Mouse (Mus musculus): ENCODE measurements at regions not wholly inside any gene's neighbourhood (a gene's known extent, or its start where the extent isn't known, plus 50 kb on each side); places are given as distances from the start of the nearest gene placed in this dataset.
A peak's percentile ranks its signal among the peaks of the same experiment; 100 is the strongest.

DNA sequence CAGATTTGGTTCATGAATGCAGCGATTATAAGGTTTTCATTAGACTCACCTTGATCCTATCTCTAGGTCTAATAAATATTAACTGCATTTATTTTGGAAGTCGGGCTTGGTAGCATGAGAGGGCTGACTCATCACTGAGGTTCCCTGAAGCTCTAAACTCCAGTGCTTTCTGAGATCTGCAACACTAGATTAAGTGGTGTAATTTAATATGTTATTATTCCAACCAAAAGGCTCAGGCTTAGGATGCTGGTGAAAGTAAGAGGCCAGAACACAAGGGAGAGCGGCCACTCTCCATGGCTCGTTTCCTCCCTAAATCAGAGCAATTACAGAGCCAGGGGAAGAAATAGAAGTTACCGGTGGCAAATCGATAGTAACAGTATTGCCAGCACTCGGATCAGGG is 159.4 kb upstream of the Map3k1 start:
- no peaks in the 10 kb centered on the region for H3K27me3 ChIP-seq (ENCODE audit: control insufficient read depth, insufficient read depth, insufficient read length)
- no peaks in the 10 kb centered on the region for H3K79me2 ChIP-seq (ENCODE audit: control insufficient read depth, insufficient read depth)
- H3K36me3 ChIP-seq (ENCODE audit: control insufficient read depth, insufficient read depth) = no peaks in the 10 kb centered on the region
- H3ac ChIP-seq (ENCODE audit: control insufficient read depth, insufficient read length) = no peak overlapping the region
- H3K4me2 ChIP-seq (ENCODE audit: low read depth) = peak overlapping the region; percentile 73
- no peak overlapping the region for H3K4me3 ChIP-seq
- TF ChIP-seq POLR2A (IDR thresholded peaks at IDR 0.05; ENCODE audit: insufficient read length, low read depth) = no peak
- no peak for TF ChIP-seq USF1 (IDR thresholded peaks at IDR 0.05; ENCODE audit: low read depth)
- no peak for TF ChIP-seq TCF3 (IDR thresholded peaks at IDR 0.05; ENCODE audit: insufficient read length, low read depth)
- TF ChIP-seq SRF (IDR thresholded peaks at IDR 0.05; ENCODE audit: control insufficient read depth, insufficient read length, low read depth) = no peak
- no peak for TF ChIP-seq MAX (IDR thresholded peaks at IDR 0.05; ENCODE audit: low read depth)
- TF ChIP-seq E2F4 (IDR thresholded peaks at IDR 0.05; ENCODE audit: insufficient read depth) = no peak
- TF ChIP-seq REST (IDR thresholded peaks at IDR 0.05; ENCODE audit: insufficient read depth, insufficient read length) = no peak
- TF ChIP-seq POLR2AphosphoS2 (IDR thresholded peaks at IDR 0.05; ENCODE audit: insufficient read length, low read depth) = no peak
- no peak for TF ChIP-seq TCF12 (IDR thresholded peaks at IDR 0.05; ENCODE audit: insufficient read depth, poor library complexity, severe bottlenecking)
- no peak for TF ChIP-seq MYOD1 (IDR thresholded peaks at IDR 0.05; ENCODE audit: control insufficient read depth in 1 of 3, insufficient read length in 2 of 3, low read depth in 2 of 3)
- no peak for TF ChIP-seq CEBPB (IDR thresholded peaks at IDR 0.05; ENCODE audit: insufficient read depth, poor library complexity, severe bottlenecking)
- TF ChIP-seq MYOG (IDR thresholded peaks at IDR 0.05; ENCODE audit: control insufficient read depth in 1 of 3, insufficient read depth in 1 of 3, insufficient read length in 2 of 3, low read depth in 2 of 3) = no peak

DNA sequence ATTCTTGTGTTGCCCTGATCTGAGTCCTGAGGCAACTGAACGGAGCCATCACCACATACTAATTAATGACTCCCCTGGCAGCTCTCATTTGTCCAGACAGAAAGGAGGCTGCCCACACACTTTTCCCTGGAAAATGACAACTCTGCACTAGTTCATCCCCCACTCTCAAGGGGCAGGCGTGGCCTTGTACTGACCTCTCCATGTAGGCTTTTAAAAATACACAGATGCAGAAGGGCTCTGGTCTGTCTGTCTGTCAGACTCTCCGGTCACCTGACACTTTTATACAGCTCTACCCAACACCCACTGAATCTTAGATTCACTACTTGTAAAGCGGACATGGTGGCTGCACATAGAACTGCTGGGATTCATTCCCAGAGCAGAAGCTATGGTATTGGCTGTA is 165.5 kb upstream of the Map3k1 start:
- H3K79me2 ChIP-seq (ENCODE audit: control insufficient read depth, insufficient read depth) = no peaks in the 10 kb centered on the region
- no peaks in the 10 kb centered on the region for H3K36me3 ChIP-seq (ENCODE audit: control insufficient read depth, insufficient read depth)
- H3K4me2 ChIP-seq (ENCODE audit: low read depth) = no peak overlapping the region
- H3K4me3 ChIP-seq = no peak overlapping the region
- H3K27me3 ChIP-seq (ENCODE audit: control insufficient read depth, insufficient read depth, insufficient read length) = no peaks in the 10 kb centered on the region
- no peak overlapping the region for H3ac ChIP-seq (ENCODE audit: control insufficient read depth, insufficient read length)
- TF ChIP-seq MYOG (IDR thresholded peaks at IDR 0.05; ENCODE audit: control insufficient read depth in 1 of 3, insufficient read depth in 1 of 3, insufficient read length in 2 of 3, low read depth in 2 of 3) (no peak), TCF3 (IDR thresholded peaks at IDR 0.05; ENCODE audit: insufficient read length, low read depth) (no peak), REST (IDR thresholded peaks at IDR 0.05; ENCODE audit: insufficient read depth, insufficient read length) (no peak), MAX (IDR thresholded peaks at IDR 0.05; ENCODE audit: low read depth) (no peak), USF1 (IDR thresholded peaks at IDR 0.05; ENCODE audit: low read depth) (no peak), TCF12 (IDR thresholded peaks at IDR 0.05; ENCODE audit: insufficient read depth, poor library complexity, severe bottlenecking) (no peak), POLR2AphosphoS2 (IDR thresholded peaks at IDR 0.05; ENCODE audit: insufficient read length, low read depth) (no peak)

DNA sequence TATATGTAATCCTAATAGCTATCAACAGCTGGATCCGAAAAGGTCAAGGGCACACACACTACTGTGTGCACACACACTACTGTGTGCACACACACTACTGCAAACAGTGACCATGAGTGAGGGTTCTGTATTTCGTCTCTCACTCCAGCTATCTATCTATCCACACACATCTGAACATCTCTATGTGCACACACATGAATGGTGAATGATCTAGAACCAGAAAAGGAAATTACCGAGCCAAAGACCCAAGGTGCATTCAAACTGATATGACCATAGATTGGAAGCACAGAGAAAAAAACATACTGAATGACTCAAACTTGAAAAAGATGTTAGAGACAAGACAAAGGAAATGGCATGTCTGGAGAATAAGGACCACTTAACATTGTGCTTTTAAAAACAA is 166.8 kb upstream of the Map3k1 start:
- TF ChIP-seq MAX (IDR thresholded peaks at IDR 0.05; ENCODE audit: low read depth) (no peak), SRF (IDR thresholded peaks at IDR 0.05; ENCODE audit: control insufficient read depth, insufficient read length, low read depth) (no peak), E2F4 (IDR thresholded peaks at IDR 0.05; ENCODE audit: insufficient read depth) (no peak), TCF12 (IDR thresholded peaks at IDR 0.05; ENCODE audit: insufficient read depth, poor library complexity, severe bottlenecking) (no peak), TCF3 (IDR thresholded peaks at IDR 0.05; ENCODE audit: insufficient read length, low read depth) (no peak), CEBPB (IDR thresholded peaks at IDR 0.05; ENCODE audit: insufficient read depth, poor library complexity, severe bottlenecking) (no peak), POLR2A (IDR thresholded peaks at IDR 0.05; ENCODE audit: insufficient read length, low read depth) (no peak), REST (IDR thresholded peaks at IDR 0.05; ENCODE audit: insufficient read depth, insufficient read length) (no peak), MYOG (IDR thresholded peaks at IDR 0.05; ENCODE audit: control insufficient read depth in 1 of 3, insufficient read depth in 1 of 3, insufficient read length in 2 of 3, low read depth in 2 of 3) (no peak), MYOD1 (IDR thresholded peaks at IDR 0.05; ENCODE audit: control insufficient read depth in 1 of 3, insufficient read length in 2 of 3, low read depth in 2 of 3) (no peak), USF1 (IDR thresholded peaks at IDR 0.05; ENCODE audit: low read depth) (no peak), POLR2AphosphoS2 (IDR thresholded peaks at IDR 0.05; ENCODE audit: insufficient read length, low read depth) (no peak)
- H3ac ChIP-seq (ENCODE audit: control insufficient read depth, insufficient read length) = no peak overlapping the region
- H3K36me3 ChIP-seq (ENCODE audit: control insufficient read depth, insufficient read depth) = no peaks in the 10 kb centered on the region
- H3K4me2 ChIP-seq (ENCODE audit: low read depth) = no peak overlapping the region
- no peaks in the 10 kb centered on the region for H3K79me2 ChIP-seq (ENCODE audit: control insufficient read depth, insufficient read depth)
- no peak overlapping the region for H3K4me3 ChIP-seq
- no peaks in the 10 kb centered on the region for H3K27me3 ChIP-seq (ENCODE audit: control insufficient read depth, insufficient read depth, insufficient read length)

DNA sequence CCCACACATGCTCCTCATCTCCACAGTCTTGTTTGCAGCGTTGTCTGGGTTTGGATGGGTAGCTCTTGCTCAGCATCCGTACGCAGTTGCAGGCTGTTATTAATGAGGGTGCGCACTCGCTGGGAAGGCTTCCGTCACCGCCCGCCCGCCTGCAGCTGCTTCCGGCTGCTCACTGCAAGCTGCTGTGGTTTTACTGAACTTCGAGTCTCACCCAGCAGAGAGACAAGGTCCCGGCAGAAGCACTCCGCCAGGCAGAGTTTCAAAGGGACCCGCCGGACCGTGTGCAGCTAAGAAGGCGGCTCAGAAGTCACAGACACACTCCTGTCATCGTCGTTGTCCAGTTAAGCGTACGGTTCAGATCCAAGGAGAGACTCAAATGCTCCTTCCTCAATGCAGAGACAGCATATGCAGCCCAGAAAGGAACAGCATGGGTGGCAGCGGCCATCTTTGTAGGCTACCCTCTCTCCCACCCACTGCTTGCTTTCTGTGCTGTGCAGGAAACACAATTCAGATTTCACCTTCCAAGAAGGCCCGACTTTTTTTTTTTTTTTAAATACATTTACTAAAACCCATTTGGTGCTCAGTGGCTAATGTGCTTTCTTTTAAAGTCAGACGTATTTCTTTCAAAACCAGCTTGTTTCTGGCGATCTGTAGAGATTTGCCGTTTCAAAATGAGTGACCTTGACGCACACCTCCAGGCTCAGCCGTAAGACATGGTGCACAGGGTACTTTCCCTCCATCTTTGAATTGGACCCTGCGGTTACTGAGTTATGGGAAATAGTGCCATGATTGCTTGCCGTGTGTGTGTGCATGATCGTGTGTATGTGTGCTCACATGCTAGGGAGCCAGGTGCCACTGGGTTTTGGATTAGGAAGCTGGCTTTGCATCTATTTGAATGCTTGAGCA is 169.2 kb upstream of the Map3k1 start:
- no peak for TF ChIP-seq SRF (IDR thresholded peaks at IDR 0.05; ENCODE audit: control insufficient read depth, insufficient read length, low read depth)
- TF ChIP-seq USF1 (IDR thresholded peaks at IDR 0.05; ENCODE audit: low read depth) = no peak
- no peak for TF ChIP-seq MYOG (IDR thresholded peaks at IDR 0.05; ENCODE audit: control insufficient read depth in 1 of 3, insufficient read depth in 1 of 3, insufficient read length in 2 of 3, low read depth in 2 of 3)
- TF ChIP-seq MAX (IDR thresholded peaks at IDR 0.05; ENCODE audit: low read depth) = no peak
- no peak for TF ChIP-seq TCF3 (IDR thresholded peaks at IDR 0.05; ENCODE audit: insufficient read length, low read depth)
- TF ChIP-seq POLR2AphosphoS2 (IDR thresholded peaks at IDR 0.05; ENCODE audit: insufficient read length, low read depth) = no peak
- TF ChIP-seq MYOD1 (IDR thresholded peaks at IDR 0.05; ENCODE audit: control insufficient read depth in 1 of 3, insufficient read length in 2 of 3, low read depth in 2 of 3) = no peak
- no peak for TF ChIP-seq TCF12 (IDR thresholded peaks at IDR 0.05; ENCODE audit: insufficient read depth, poor library complexity, severe bottlenecking)
- TF ChIP-seq REST (IDR thresholded peaks at IDR 0.05; ENCODE audit: insufficient read depth, insufficient read length) = no peak
- no peak for TF ChIP-seq POLR2A (IDR thresholded peaks at IDR 0.05; ENCODE audit: insufficient read length, low read depth)
- no peak for TF ChIP-seq E2F4 (IDR thresholded peaks at IDR 0.05; ENCODE audit: insufficient read depth)
- no peak for TF ChIP-seq CEBPB (IDR thresholded peaks at IDR 0.05; ENCODE audit: insufficient read depth, poor library complexity, severe bottlenecking)
- no peaks in the 10 kb centered on the region for H3K27me3 ChIP-seq (ENCODE audit: control insufficient read depth, insufficient read depth, insufficient read length)
- no peaks in the 10 kb centered on the region for H3K79me2 ChIP-seq (ENCODE audit: control insufficient read depth, insufficient read depth)
- no peak overlapping the region for H3K4me3 ChIP-seq
- no peaks in the 10 kb centered on the region for H3K36me3 ChIP-seq (ENCODE audit: control insufficient read depth, insufficient read depth)
- no peak overlapping the region for H3ac ChIP-seq (ENCODE audit: control insufficient read depth, insufficient read length)
- H3K4me2 ChIP-seq (ENCODE audit: low read depth) = no peak overlapping the region

All from myocyte (in vitro differentiated cells).